Mouse (Mus musculus) kidney, postnatal 14 days (tissue): ENCODE data around the gene Prf1.
A peak's percentile ranks its signal among the peaks of the same experiment; 100 is the strongest.

ENCODE experiments used
- DNase-seq: peaks from one replicate; pipeline ENCODE4 v3.0.0; 2022; ENCODE audit warnings: mixed read lengths

The Prf1 gene

DNA sequence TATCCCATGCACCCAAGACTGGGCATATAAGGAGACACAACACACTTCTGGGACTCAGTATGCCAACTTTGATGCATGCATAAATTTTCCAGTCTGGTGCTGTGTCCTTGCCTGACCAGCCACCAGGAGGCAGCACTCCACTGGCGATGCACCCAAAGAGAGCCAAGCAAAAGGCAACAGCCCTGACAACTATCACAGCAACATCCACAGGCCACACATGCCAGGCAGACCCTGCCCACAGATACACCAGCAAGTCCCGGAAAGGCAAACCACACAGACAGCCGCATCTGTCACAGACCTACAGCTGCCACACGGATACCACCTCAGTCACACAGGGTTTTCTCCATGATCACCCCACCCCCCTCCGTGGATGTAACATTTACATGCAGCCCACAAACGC is 43.9 kb downstream of the Prf1 start:
- DNase-seq = peak; percentile 78

DNA sequence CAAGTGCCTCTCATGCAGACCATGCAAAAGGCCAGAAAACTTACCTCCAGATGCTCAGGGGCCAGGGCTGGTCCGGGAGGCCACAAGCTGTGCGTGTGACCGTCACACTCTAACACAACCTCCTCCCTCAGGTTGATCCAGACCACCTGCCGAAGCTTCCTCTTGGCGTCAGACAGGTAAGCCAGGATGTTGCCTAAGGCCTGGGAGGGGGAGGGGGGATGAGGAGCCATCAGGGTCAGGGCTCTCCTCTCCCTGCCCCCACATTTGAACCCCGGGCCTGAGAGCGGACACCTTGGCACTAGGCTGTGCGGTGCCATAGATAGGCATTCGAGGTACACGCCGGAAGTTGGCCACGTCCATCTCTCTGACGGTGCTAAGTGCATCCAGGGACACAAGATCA is 45.1 kb downstream of the Prf1 start:
- no peak for DNase-seq

DNA sequence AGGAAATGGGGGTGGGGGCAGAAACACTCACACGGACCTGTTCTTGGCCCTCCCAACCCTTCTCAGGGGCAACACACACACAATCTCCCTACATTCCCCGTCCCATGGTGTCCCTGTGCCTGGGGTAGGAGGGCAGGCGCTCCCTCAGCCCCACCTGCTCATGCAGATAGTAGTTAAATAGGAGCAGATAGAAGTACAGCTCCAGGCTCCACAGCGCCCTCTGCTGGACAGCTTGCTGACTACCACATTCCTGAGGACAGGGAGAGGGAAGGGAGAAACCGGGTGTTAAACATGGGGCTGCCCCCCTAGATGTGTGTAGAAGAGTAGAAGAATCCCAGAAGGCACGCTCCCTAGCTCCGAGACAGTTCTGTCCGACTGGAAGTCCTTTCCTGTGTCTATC is 46.3 kb downstream of the Prf1 start:
- DNase-seq = peak; percentile 60

GRCm38 (mm10) chr10:61345179-61345578 is 47.5 kb downstream of the Prf1 start:
- no peak for DNase-seq

DNA sequence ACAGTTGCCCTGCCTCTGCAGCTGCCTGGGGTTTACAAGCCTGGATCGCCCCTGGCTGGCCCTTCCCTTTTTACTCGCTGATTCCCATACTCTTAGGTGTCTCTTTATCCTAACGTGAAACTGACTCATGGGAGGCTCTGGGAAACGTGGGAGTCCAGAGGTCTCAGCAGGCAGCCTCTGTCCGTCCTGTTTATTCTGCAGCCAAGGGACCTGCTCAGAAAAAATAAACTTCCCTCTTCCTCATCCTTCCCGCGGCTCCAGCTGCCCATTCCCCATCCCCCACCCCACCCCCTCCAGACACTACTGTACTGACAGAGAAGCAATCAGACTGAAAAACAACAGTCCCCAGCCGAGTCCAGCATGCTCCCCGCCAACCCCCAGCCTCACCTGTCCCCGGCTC is 48.7 kb downstream of the Prf1 start:
- DNase-seq = no peak

DNA sequence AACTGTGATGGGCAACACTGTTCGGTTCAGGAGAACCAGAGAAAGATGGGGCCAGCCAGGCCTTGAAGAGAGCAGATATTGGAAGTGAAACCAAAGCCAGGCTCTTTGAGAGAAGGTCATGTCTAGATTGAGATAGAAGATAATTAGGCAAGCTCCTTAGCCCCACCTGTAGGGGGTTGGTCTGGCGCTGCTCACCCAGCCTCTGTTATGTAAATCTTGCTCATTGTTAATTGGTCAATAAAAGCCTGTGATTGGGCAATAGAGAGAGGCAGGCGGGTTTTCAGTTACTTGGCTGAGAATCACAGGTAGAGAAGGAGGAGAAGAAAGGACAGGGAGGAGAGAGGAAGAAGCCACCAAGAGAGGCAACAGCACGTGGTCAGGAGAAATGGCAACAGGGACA is 53.6 kb downstream of the Prf1 start:
- DNase-seq = no peak
